Mouse (Mus musculus): ENCODE measurements around the gene Spef1.

The Spef1 gene

DNA sequence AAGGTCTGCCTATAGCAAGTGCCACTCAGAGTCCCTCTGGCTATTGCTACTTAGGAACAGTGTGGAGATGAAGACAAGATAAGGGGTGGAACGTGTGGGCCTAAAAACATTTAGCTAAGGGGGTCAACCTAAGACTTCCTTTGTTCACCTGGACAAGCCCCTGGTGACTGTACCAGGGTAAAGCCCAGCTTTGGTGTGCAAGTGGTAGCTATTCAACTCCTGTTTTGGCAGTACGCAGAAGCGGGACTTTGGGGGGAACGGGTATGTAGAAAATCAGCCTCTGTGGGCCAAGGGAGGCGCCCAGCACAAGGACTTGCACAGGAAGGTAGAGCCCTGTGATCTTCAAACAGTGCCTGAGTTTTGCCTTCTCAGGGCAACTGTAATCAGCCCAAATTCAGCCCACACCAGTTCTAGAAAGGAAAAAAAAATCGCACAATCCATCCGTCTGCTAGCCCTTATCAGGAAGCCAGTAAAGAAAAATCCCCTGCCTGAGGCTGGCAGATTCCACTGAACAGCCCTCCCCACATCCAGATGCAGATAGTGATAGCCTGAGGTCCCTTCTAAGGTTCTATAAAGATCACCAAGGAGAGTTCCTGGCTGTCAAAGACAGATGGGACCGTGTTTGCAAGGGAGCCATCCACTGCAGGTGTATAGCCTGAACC lies 18.6 kb upstream of the Spef1 start:
- no peak for DNase-seq (ENCODE audit: low read depth)

DNA sequence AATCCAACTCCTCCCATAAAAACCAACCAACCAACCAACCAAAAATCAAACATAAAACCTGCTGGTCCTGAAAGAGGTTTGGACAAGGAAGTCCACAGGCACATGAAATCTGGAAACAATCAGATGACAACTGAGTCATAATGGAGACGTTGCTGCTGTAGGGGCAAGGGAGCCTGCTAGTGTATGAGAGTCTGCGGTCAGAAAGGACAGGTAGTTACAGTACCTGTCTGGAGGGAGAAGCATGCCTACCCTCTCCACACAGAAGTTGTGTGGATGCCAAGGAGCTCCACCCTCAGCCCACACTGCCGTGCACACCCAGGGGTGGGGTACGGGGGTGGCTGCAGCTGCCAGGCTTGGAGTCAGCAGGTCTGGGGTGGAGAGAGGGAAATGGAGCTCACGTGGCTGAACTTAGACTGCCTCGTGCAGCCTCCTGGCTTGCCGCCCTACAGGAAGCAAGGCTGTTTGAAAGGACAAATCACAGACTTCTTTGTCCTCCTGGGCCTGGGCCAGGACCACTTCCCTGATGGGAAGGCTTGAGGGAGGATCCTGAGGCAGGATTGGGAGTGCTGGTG lies 17.4 kb upstream of the Spef1 start:
- peak; percentile 100 for DNase-seq (ENCODE audit: low read depth)

GRCm38 (mm10) chr2:131203816-131204409 lies 16.8 kb upstream of the Spef1 start:
- peak; percentile 60 for DNase-seq (ENCODE audit: low read depth)

GRCm38 (mm10) chr2:131201262-131201661 lies 14.2 kb upstream of the Spef1 start:
- DNase-seq (ENCODE audit: low read depth), result no peak

- DNase-seq (ENCODE audit: low read depth), result no peak
Measured at GRCm38 (mm10) chr2:131200710-131201109, 13.6 kb upstream of the Spef1 start.

GRCm38 (mm10) chr2:131196606-131197316 lies 9.7 kb upstream of the Spef1 start:
- DNase-seq (ENCODE audit: low read depth), result no peak

DNA sequence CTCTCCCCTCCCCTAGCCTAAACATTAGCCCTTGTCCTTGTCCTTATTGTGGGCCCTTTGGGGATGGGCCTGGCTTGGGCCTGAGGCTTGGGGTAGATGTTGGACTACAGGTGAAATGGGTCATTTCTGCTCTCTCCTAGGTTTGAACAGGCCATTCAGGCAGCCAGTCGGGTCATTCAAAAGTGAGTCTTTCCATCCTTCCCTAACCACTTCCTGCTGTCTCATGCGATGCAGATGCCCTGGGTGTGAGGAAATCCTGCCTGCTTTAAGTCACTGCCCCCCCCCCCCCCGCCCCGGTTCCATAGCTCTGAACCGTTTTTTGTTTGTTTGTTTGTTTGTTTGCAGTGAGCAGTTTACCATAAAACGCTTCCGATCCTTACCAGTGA lies 3.9 kb upstream of the Spef1 start:
- DNase-seq (ENCODE audit: low read depth), result no peak

DNA sequence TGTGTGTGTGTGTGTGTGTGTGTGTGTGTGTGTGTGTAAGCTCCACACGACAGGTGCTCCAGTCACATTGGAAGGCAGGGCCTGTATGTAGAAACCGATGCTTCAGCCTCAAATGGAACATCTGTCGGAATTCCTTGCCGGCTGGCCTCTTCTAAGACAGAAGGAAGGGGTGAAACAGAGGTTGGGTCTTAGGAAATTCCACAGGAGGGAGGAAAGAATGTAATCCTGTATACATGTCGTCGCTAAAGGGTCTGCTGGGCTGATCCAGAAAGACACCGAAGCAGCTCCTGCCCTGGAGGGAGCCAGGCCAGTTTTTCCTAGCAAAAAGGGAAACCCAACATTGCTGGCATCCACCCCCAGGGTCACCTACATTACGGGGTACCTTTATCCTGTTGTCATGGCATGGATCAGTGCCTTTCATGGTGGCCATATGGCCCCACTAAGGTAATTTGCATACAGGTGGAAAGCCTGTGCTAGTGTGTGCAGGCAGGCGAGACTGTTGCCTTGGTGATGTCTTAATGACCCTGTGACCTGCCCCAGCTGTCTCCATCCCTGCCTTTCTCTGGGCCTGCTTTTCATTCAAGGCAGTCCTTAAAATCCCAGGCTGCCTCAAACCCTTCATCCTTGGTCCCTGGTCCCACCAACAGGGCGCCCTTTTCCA lies 3.4 kb upstream of the Spef1 start:
- no peak for DNase-seq (ENCODE audit: low read depth)

DNA sequence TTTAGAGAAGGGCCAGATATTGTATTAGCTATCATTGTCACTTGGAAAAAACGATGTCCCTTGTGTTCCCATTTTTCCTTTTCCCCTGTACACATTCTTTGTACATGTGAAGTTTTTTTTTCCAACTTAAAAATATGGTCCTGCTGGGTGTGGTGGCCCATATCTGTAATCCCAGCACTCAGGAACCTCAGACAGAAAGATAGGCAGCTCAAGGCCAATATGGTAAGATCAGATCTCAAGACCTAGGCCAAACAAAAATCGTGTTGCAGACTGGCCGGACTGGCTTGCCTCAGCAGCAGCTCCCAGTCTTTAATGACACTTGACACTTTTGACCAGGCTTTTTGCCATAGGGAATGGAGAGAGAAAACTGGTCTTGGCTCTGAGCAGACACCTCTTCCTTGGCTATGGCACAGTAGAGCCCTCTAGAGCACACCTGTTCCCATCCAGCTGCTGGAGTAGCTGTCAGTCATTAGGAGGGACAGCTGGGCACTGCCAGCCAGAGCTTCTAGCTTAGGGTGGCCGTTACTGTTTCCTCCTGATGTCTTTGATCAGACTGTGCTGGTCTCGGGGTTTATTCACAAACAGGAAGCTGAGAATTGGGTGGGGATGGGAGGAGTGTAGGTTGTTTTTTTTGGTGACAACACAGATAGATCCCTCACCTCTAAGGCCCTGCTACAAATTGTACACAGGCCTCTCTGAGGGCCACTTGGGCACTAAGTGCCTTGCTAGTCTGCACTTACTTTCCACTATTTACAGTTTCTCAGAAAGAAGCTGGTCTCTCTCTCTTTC lies 2.6 kb upstream of the Spef1 start:
- DNase-seq (ENCODE audit: low read depth), result no peak

- DNase-seq (ENCODE audit: low read depth), result no peak
Measured at GRCm38 (mm10) chr2:131188311-131188710, 1.2 kb upstream of the Spef1 start.

- DNase-seq (ENCODE audit: low read depth), result no peak
Measured at GRCm38 (mm10) chr2:131187602-131187922, 480 bp upstream of the Spef1 start.

GRCm38 (mm10) chr2:131186343-131186742 lies 739 bp downstream of the Spef1 start:
- DNase-seq (ENCODE audit: low read depth), result no peak

GRCm38 (mm10) chr2:131179990-131180587 lies 7.0 kb downstream of the Spef1 start, which contains the start of gene Cenpb:
Gene Cenpb, minus strand, starts transcription at chr2:131180067.
- DNase-seq (ENCODE audit: low read depth), result peak; percentile 91

DNA sequence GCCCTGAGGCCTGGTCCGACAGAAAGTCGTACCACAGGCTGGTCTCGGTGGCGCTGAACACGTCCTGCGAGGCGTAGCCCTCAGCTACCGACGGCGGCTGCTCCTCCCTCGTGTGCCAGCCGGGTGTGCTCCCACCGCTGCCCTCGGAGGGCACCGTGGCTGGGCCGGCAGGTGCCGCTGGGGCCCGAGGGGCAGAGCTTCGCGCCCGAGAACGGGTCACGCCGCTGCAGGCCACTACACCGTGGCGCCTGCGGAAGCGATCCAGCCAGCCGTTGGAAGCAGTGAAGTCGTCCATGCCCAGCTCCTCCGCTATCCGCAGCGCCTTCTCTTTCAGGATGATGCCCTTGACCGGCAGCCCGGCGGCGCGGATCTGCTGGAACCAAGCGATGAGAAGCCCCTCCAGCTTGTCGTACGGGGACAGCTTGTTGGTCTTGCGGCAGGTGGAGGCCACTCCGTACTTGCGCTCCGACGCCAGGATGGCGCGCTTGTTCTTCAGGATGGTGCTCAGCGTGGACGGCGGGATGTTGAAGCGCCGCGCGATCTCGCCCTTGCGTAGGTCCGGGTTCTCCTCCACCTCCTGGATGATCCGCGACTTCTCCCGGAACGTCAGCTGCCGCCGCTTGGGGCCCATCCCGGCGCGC lies 7.7 kb downstream of the Spef1 start:
- peak; percentile 81 for DNase-seq (ENCODE audit: low read depth)

DNA sequence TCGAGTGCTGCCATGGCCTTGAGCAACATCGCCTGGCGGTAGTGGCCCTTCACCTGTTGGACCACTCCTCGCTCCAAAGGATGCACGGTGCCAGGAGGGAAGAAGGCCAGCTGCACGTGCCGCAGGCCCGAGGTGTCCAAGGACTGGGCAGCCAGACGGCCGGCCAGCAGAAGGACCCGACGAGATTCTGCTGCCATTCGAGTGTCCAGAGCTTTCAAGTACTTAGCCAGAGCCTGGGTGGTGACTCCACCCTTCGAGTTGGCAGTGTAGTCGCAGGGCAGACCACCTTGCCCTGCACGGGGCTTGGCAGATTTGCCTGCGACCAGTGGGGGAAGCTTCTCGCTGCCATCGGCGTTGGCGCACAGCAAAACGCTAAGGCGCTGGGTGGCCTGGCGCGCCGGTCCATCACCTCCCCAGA lies 8.2 kb downstream of the Spef1 start:
- peak; percentile 46 for DNase-seq (ENCODE audit: low read depth)

GRCm38 (mm10) chr2:131177932-131178331 lies 9.2 kb downstream of the Spef1 start:
- DNase-seq (ENCODE audit: low read depth), result no peak

- DNase-seq (ENCODE audit: low read depth), result no peak
Measured at GRCm38 (mm10) chr2:131176491-131176890, 10.6 kb downstream of the Spef1 start.

DNA sequence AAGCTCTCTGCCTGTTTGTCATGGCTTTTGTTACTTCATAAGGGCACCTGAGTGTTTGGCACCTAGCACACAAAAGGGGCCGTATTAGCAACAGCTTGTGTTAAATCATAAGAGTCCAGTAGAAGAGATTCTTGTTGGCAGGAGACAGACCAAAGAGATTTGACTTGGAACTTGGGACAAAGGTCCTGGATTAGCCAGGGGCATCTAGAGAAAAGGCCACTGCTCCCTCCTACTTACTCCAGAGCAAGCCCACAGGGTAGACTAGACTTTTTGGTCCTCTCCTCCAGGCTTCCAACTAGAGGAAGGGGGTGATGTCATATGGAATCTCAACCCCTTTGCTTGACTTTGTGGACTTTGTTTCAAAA lies 11.2 kb downstream of the Spef1 start:
- DNase-seq (ENCODE audit: low read depth), result no peak

- DNase-seq (ENCODE audit: low read depth), result no peak
Measured at GRCm38 (mm10) chr2:131175286-131175944, 11.7 kb downstream of the Spef1 start.

DNA sequence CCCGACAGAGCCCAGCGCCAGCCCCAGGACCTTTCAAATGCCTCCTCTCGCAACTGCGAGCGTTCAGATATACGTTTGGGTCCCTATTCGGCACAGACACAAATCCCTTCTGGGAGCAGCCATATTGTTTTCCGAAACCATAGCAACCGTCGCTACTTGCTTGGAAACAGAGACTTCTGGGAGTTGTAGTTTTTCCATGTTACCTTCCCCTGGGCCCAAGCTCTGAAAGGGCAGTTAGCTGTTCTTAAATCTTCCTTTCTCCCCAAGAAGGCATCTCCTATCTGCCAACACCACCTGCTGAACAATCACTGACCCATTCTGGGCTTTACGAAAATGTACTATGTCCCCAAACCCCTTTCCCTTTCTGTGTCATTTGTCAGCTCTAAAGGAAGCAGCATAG lies 12.4 kb downstream of the Spef1 start:
- peak; percentile 87 for DNase-seq (ENCODE audit: low read depth)
